Mouse (Mus musculus) testis, adult 2 months (tissue): ENCODE results near the gene Ttpal. TPM values are rescaled to one million over a fixed set of nuclear protein-coding genes. Genes with fewer than 3 reads are reported as not detected.

Experiments
- H3K27ac ChIP-seq: fragments of 200-500 bp; 2 replicates; pipeline ENCODE4 v1.5.1; 2012; ENCODE audit warnings: low read depth, low read length; ENCODE audit not compliant: control insufficient read depth, insufficient read depth
- H3K27me3 ChIP-seq: fragments of 200-500 bp; 2 replicates; pipeline ENCODE4 v1.6.1; 2012; ENCODE audit warnings: mild to moderate bottlenecking, low read length, moderate library complexity; ENCODE audit not compliant: control insufficient read depth, insufficient read depth
- H3K36me3 ChIP-seq: fragments of 200-500 bp; 2 replicates; pipeline ENCODE4 v1.6.1; 2012; ENCODE audit warnings: mild to moderate bottlenecking, low read length; ENCODE audit not compliant: control insufficient read depth, insufficient read depth
- H3K4me1 ChIP-seq: fragments of 200-500 bp; 2 replicates; pipeline ENCODE4 v1.6.1; 2012; ENCODE audit warnings: low read length; ENCODE audit not compliant: control insufficient read depth, insufficient read depth
- H3K4me3 ChIP-seq: fragments of 200-500 bp; 2 replicates; pipeline ENCODE4 v1.5.1; 2012; ENCODE audit warnings: low read depth, mild to moderate bottlenecking, low read length, moderate library complexity, mixed read lengths; ENCODE audit not compliant: control insufficient read depth
- CTCF ChIP-seq: fragments of 200-500 bp; IDR thresholded peaks from 2 replicates; pipeline ENCODE4 v1.5.1; 2012; ENCODE audit warnings: low read depth, mild to moderate bottlenecking, inconsistent platforms, low read length, moderate library complexity; ENCODE audit not compliant: control insufficient read depth, insufficient read depth, insufficient replicate concordance
- POLR2A ChIP-seq: fragments of 200-500 bp; IDR thresholded peaks from 2 replicates; pipeline ENCODE4 v1.6.1; 2012; ENCODE audit warnings: low read depth, mild to moderate bottlenecking, inconsistent platforms, low read length, moderate library complexity; ENCODE audit not compliant: control insufficient read depth
- polyA plus RNA-seq: library from polyadenylated mRNA; depleted of rRNA; stranded (reverse); fragments of >200 nt; gene quantifications from 2 replicates; pipeline ENCODE4 v1.2.3, GENCODE M21; 2012

Ttpal gene
- polyA plus RNA-seq, 1 experiment, result 4.0 TPM

DNA sequence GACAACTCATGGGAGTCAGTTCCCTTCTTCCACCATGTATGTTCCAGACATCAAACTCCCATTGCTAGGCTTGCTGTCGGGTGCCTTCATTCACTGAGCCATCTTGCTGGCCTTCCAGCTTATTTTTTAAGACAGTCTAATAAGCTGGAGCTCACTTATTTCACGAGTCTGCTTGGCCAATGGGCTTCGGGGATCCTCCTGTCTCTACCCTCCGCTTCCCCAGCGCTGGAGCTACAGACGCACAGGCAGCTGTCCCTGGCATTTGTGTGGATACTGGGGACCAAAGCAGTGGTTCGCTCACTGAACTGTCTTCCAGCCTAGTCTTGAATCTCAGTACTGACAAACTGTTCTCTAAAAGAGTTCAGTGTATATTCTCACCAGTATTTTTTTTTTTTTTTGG lies 4.0 kb downstream of the Ttpal start:
- no peaks in the 10 kb centered on the region for H3K27me3 ChIP-seq
- H3K4me1 ChIP-seq, result peaks cover 10% of the 10 kb centered on the region
- H3K4me3 ChIP-seq, result no peak overlapping the region
- H3K27ac ChIP-seq, result no peak overlapping the region
- TF ChIP-seq CTCF (no peak), POLR2A (no peak)
- H3K36me3 ChIP-seq, result no peaks in the 10 kb centered on the region

DNA sequence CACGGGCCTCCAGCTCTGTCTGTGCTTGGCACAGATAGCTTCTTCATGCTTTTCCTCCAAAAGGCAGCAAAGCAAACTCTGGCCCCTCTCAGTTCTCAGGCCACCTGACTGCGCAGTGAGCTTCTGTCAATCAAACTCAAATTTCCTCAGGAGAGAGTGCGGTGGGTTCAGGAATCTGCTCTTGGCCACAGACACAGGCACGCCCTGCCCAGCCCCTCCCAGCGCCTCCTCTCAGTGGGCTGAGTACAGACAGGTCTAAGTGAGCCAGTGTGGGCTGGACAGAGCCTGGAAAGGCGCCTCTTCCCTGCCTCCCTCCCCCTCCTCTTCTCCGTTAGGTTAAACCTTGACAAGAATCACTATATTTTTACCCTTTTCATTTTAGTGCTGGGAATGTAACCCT lies 5.9 kb downstream of the Ttpal start:
- Histone ChIP-seq H3K4me3 (no peak overlapping the region), H3K4me1 (peaks cover 1% of the 10 kb centered on the region), H3K27ac (no peak overlapping the region), H3K27me3 (no peaks in the 10 kb centered on the region), H3K36me3 (no peaks in the 10 kb centered on the region)
- TF ChIP-seq CTCF (no peak), POLR2A (no peak)

DNA sequence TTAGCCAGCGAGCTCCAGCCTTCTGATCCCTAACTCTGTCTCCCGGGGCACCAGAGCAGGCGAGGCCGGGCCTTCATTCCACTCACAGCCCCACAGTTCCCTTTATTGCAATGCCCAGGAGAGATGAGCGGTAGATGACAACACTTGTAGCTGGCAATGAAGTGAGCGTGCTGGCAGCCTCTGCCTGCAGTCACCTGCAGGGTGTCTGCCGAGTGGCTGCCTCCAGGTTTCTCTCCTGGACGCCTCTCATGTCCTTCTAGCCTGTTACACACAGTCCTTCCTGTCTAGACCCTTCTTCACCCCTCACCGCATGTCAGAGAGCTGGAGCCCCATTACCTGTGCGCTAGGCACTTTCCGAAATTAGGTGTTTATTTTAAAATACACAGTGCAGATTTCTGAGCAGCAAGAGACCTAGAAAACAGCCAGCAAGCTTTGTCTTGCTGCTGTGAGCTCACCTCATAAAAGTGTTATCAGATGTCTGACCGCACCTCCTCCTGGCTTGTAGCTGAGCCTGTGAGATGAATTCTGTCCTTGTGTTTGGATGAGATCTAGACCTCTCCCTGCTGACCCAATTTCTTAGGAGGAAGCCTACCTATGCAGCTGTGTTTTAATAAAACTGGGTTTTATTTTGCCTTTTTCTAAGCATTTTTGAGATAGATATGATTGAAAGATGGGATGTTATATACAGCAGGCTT lies 7.3 kb downstream of the Ttpal start:
- H3K27ac ChIP-seq, result no peak overlapping the region
- no peaks in the 10 kb centered on the region for H3K27me3 ChIP-seq
- no peaks in the 10 kb centered on the region for H3K4me1 ChIP-seq
- no peak overlapping the region for H3K4me3 ChIP-seq
- no peaks in the 10 kb centered on the region for H3K36me3 ChIP-seq
- TF ChIP-seq POLR2A, result no peak
- no peak for TF ChIP-seq CTCF

DNA sequence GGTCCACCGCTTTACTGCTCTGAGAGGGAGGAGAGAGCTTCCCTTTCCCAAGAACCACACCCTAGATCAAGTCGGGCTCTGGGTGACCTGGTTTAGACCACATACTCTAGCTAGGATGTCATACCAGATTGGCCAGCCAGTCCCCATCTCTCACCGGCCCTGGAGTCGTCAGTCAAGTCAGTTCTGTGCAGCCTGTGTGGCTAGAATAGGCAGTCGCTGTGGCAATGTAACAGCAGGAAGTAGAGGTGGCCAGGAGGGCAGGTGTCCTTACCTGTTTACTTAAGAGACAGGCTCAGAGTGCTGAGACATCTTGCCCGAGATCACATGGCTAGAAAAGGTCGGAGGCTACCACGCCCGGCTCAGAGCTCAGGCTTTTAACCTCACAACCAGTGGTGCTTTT lies 9.1 kb downstream of the Ttpal start:
- H3K27me3 ChIP-seq, result no peaks in the 10 kb centered on the region
- H3K27ac ChIP-seq, result no peak overlapping the region
- no peaks in the 10 kb centered on the region for H3K36me3 ChIP-seq

DNA sequence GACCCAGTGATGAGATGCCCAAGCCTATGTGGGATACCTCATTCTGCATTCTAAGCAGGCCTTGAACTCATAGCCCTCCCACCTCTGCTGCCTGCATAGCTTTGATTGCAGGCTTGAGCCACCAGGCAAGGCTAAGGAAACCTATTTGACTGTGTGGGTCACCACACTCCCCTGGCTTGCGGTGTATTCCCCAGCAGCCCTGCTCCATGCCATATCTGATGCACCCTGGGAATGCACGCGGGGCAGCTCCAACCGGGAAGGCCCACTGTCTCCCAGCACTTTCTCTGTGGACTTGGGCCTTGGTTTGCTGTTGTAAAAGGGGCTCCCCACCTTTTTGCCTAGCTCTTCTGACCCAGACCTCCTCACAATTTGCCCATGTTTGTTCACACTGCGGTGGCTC lies 11.1 kb downstream of the Ttpal start:
- H3K27me3 ChIP-seq, result no peaks in the 10 kb centered on the region
- no peak overlapping the region for H3K27ac ChIP-seq
- TF ChIP-seq CTCF, result no peak
- no peak for TF ChIP-seq POLR2A
- no peak overlapping the region for H3K4me3 ChIP-seq
- no peaks in the 10 kb centered on the region; the same call in 1 of the 2 replicates for H3K36me3 ChIP-seq
- no peaks in the 10 kb centered on the region for H3K4me1 ChIP-seq

More for the DNA sequence above, 9.1 kb downstream of the Ttpal start:
- H3K4me3 ChIP-seq, result no peak overlapping the region
- H3K4me1 ChIP-seq, result no peaks in the 10 kb centered on the region
- TF ChIP-seq POLR2A, result no peak
- TF ChIP-seq CTCF, result no peak

DNA sequence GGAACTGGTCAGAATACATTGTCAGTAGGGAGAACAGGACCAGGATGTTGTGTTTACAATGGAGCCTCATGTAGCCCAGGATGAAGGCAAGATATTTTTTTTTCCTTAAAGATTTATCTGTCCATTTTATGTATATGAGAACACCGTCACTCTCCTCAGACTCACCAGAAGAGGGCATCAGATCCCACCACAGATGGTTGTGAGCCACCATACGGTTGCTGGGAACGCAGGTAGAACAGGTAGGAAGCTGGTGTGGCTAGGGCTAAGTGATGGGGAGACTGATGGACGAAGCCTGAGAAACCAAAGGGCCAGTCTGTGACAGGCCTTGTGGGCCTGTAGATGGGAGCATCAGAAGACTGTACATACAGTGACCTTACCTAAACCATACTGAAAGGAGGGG lies 11.9 kb downstream of the Ttpal start:
- TF ChIP-seq POLR2A, result no peak
- TF ChIP-seq CTCF, result no peak
- Histone ChIP-seq H3K4me1 (no peaks in the 10 kb centered on the region), H3K36me3 (no peaks in the 10 kb centered on the region; the same call in 1 of the 2 replicates), H3K27me3 (no peaks in the 10 kb centered on the region), H3K27ac (no peak overlapping the region), H3K4me3 (no peak overlapping the region)

DNA sequence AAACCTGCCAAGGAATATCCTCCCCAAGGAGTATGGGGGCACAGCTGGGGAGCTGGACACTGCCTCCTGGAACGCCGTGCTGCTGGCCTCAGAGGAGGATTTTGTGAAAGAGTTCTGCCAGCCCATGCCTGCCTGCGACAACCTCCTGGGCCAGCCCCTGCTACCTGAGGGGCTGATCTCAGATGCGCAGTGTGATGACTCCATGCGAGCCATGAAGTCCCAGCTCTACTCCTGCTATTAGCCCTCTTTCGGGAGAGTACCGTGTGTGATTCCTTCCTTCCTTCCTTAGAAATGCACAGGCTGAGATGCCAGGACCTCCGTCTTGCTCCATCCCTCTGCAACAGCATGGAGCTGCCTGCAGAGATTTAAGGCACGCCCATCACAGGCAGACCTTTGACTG lies 13.3 kb downstream of the Ttpal start:
- H3K36me3 ChIP-seq, result no peaks in the 10 kb centered on the region; the same call in 1 of the 2 replicates
- TF ChIP-seq CTCF (no peak), POLR2A (no peak)
- no peaks in the 10 kb centered on the region for H3K4me1 ChIP-seq
- no peak overlapping the region for H3K4me3 ChIP-seq
- no peak overlapping the region for H3K27ac ChIP-seq
- no peaks in the 10 kb centered on the region for H3K27me3 ChIP-seq
